Mouse (Mus musculus) liver, postnatal 0 days (tissue): ENCODE data around the gene Rps27l.

Source experiments
- CTCF ChIP-seq: sonication (generic); IDR thresholded peaks from 2 replicates; pipeline ENCODE4 v1.5.1; 2016; ENCODE audit warnings: antibody characterized with exemption, low read depth
- EP300 ChIP-seq: IDR thresholded peaks from 2 replicates; pipeline ENCODE4 v1.6.1; 2016; ENCODE audit warnings: antibody characterized with exemption, low read depth, mild to moderate bottlenecking

DNA sequence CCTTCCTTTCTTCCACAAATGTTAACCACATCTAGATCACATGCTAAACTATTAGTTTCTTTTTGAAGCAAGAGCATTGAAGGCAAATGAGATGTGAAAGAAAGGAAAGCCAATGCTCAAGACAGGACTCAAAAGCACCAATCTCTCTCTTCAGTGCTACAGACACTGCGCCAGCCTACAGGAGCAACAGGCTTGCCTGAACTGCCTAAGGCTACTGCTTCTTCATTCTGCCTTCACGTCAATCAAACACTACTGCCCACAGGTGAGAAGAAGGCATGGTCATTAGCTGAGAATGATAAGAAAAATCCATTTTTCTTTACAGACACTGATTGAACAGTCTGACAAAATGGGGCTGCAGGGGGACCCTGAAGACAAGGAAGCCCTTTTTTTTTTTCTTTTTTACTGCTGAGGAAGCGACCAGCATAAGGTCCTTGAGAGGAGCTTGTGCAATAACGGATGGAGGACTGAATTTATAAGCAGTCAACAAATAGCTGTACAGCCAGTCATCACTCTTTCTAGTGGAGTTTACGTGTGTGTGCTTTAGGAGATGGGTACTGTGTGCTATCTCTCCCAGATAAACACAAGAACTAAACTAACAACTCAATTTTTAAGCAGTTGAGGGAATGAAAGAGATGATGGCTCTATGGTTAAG is 38.0 kb upstream of the Rps27l start:
- no peak for TF ChIP-seq EP300
- no peak for TF ChIP-seq CTCF
